Mouse (Mus musculus) hindbrain, embryonic 15.5 days (tissue): ENCODE measurements around the gene Luc7l. TPM values are rescaled to one million over a fixed set of nuclear protein-coding genes. Genes with fewer than 3 reads are reported as not detected.
A peak's percentile ranks its signal among the peaks of the same experiment; 100 is the strongest.

Experiments
- ATAC-seq: fragments of 200-750 bp; cut with Nextera tagmentation; 2 replicates; pipeline ENCODE4 v1.8.0; 2017; ENCODE audit warnings: low read depth, moderate number of reproducible peaks, moderate TSS enrichment; ENCODE audit not compliant: low FRiP score
- H3K27ac ChIP-seq: fragments of 300-500 bp; sonication (generic); replicated peaks from 2 replicates; pipeline ENCODE4 v1.5.1; 2015; ENCODE audit warnings: mild to moderate bottlenecking, inconsistent platforms
- H3K27me3 ChIP-seq: fragments of 300-500 bp; sonication (generic); 2 replicates; pipeline ENCODE4 v1.6.1; 2015; ENCODE audit warnings: control low read depth, inconsistent platforms
- H3K36me3 ChIP-seq: fragments of 300-500 bp; sonication (generic); 2 replicates; pipeline ENCODE4 v1.6.1; 2015; ENCODE audit warnings: control low read depth, inconsistent platforms
- H3K4me1 ChIP-seq: fragments of 300-500 bp; sonication (generic); replicated peaks from 2 replicates; pipeline ENCODE4 v1.6.1; 2015; ENCODE audit warnings: control low read depth, inconsistent platforms
- H3K4me2 ChIP-seq: fragments of 300-500 bp; sonication (generic); 2 replicates; pipeline ENCODE4 v1.6.1; 2015; ENCODE audit warnings: moderate library complexity, mild to moderate bottlenecking, inconsistent platforms
- H3K4me3 ChIP-seq: fragments of 300-500 bp; sonication (generic); 2 replicates; pipeline ENCODE4 v1.5.1; 2015; ENCODE audit warnings: mild to moderate bottlenecking, inconsistent platforms
- H3K9ac ChIP-seq: fragments of 300-500 bp; sonication (generic); 2 replicates; pipeline ENCODE4 v1.6.1; 2015; ENCODE audit warnings: inconsistent platforms
- H3K9me3 ChIP-seq: fragments of 300-500 bp; sonication (generic); 2 replicates; pipeline ENCODE4 v1.6.1; 2016; ENCODE audit warnings: control low read depth, inconsistent platforms
- WGBS: fragments of 180-500 bp; shearing (Covaris S2); methylation state at CpG from one replicate; pipeline ENCODE4 v1.1.7; 2015; 5-methylcytosine and 5-hydroxymethylcytosine counted together
- polyA plus RNA-seq: library from polyadenylated mRNA; unstranded; fragments of >200 nt; fragmentation: Nextera tagmentation; extraction: Ambion mirVana; gene quantifications from 2 replicates; pipeline ENCODE4 v1.2.1, GENCODE M21; 2015

Luc7l gene
- 99.8 and 104 TPM in 2 replicates for polyA plus RNA-seq

DNA sequence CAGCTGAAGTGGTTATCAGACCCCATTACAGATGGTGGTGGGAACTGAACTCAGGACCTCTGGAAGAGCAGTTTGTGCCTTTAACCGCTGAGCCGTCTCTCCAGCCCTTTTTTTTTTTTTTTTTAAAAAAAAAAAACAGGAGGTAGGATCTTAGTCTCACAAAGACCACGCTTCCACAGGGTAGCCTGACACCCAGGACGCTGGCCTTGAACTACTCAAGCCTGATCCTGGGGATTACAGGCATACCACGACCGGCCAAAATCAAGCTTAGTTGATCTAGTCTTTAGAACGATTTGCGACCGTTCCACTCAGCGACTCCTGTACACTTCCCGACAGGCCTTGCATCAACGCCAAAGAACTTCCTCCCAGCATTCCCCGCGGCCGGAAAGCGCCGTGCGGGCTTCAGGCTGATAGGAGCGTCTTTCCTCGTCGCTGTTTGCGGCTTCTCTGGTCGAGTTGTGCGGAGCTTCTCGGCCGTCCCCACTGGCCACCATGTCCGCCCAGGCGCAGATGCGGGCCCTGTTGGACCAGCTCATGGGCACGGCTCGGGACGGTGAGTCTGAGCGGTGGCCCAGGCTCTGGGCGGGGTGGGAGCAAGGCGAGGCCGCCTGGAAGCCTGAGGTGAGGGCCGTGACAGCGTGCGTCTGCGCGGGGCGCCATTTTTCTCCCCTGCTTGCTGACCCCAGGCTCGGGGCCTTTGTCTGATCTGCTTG, at the start of gene Luc7l:
Gene Luc7l, plus strand, starts transcription at position 358 of the 713 bp plus-strand sequence.
- H3K9ac ChIP-seq, result peak within 1 kb of the TSS; percentile 96
- under 1% methylated on average over 43 of the region's 43 CpGs for WGBS

DNA sequence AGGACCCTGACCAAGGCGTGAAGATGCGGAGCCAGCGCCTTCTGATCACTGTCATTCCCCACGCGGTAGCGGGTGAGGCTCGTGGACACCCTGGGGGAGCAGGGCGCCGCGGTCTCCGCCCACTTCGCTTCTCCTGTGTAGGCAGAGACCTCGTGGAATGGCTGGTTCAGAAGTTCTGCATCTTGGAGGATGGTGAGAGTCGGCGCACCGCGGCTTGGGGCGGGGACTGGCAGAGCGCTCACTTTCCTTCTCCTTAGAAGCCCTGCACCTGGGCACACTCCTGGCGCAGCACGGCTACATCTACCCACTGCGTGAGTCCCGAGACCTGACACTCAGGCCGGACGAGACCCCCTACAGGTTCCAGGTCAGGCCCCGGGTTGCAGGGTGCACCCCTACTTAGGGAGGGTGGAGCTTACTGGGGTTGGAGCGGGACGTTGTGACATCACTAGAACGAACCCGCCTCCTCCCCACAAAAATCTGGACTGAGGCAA, 49.3 kb upstream of the Luc7l start:
- no peaks in the 10 kb centered on the region for H3K9me3 ChIP-seq
- peak; percentile 17; the same call in 1 of the 2 replicates for ATAC-seq
- H3K4me3 ChIP-seq, result peak overlapping the region; percentile 49
- peak overlapping the region; percentile 37 for H3K9ac ChIP-seq
- H3K27ac ChIP-seq, result no peak overlapping the region
- H3K36me3 ChIP-seq, result no peaks in the 10 kb centered on the region
- H3K4me1 ChIP-seq, result peaks cover 38% of the 10 kb centered on the region
- 2% methylated on average over 30 of the region's 30 CpGs for WGBS
- H3K27me3 ChIP-seq, result peaks cover 55% of the 10 kb centered on the region
- H3K4me2 ChIP-seq, result peak overlapping the region; percentile 99

More for the DNA sequence above, at the start of gene Luc7l:
- Histone ChIP-seq H3K9me3 (no peaks in the 10 kb centered on the region), H3K4me2 (peak within 1 kb of the TSS; percentile 75), H3K4me1 (peaks cover 13% of the 10 kb centered on the region), H3K4me3 (peak within 1 kb of the TSS; percentile 96), H3K27me3 (no peaks in the 10 kb centered on the region), H3K36me3 (peaks cover 17% of the 10 kb centered on the region), H3K27ac (peak within 1 kb of the TSS; percentile 99)
- ATAC-seq, result peak; percentile 96

DNA sequence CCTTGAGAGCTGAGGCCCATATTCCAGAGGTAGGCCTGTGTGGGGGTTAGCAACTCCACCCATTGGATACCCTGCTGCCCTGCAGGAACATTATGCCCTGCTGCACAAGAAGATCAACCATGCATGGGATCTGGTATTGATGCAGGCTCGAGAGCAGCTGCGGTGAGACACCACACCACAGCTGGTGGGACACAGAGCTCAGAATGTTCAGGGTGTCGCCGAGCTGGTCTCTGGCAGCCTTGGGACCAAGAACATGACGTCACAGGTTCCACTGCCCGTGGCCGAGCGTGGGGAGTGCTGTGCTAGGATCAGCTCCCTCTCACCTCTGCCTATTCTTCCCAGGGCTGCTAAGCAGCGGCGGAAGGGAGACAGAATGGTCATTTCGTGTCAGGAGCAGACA, 47.9 kb upstream of the Luc7l start:
- 33% methylated on average over 11 of the region's 11 CpGs for WGBS
- H3K4me2 ChIP-seq, result no peak overlapping the region
- H3K4me1 ChIP-seq, result peaks cover 37% of the 10 kb centered on the region
- H3K9me3 ChIP-seq, result no peaks in the 10 kb centered on the region
- peaks cover 46% of the 10 kb centered on the region for H3K27me3 ChIP-seq
- no peak overlapping the region for H3K9ac ChIP-seq
- no peak overlapping the region for H3K27ac ChIP-seq
- H3K4me3 ChIP-seq, result no peak overlapping the region
- no peaks in the 10 kb centered on the region for H3K36me3 ChIP-seq
- no peak for ATAC-seq

DNA sequence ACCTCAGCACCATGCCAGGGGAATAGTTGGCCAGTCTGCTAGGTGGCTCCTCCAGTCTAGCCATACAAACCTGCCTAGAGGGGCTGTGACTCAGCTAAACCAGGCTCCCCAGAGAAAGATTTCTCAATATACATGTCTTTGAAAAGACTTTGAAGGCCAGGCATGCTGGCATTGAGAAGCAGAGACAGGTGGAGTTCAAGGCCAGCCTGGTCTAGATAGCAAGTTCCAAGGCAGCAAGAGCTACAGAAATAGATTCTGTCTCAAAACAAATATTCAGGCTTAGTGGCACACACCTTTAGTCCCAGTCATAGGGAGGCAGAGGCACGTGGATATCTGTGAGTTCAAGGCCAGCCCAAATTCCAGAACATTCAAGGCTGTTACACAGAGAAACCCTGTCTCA, 46.3 kb upstream of the Luc7l start:
- Histone ChIP-seq H3K9me3 (no peaks in the 10 kb centered on the region), H3K36me3 (no peaks in the 10 kb centered on the region), H3K4me1 (peaks cover 21% of the 10 kb centered on the region), H3K4me3 (no peak overlapping the region), H3K4me2 (no peak overlapping the region), H3K9ac (no peak overlapping the region), H3K27ac (no peak overlapping the region), H3K27me3 (peaks cover 39% of the 10 kb centered on the region)
- WGBS, result 56% methylated on average over 1 of the region's 1 CpGs
- ATAC-seq, result no peak

DNA sequence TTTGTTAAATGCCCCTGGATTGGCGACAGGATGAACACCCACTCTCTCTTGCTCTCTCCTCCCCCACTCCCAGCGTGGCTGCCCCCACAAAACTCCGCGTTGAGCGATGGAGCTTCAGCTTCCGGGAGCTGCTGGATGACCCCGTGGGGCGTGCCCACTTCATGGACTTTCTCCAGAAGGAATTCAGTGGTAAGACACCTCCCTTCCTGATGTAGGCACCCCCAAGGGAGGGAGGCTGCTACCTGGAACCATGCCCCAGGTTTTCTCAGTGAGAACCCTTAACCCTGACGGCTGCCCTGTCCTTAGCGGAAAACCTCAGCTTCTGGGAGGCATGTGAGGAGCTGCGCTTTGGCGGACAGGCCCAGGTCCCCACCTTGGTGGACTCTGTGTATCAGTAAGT, 45.0 kb upstream of the Luc7l start, which contains the start of gene Arhgdig:
Gene Arhgdig, minus strand, starts transcription at position 101 of the 400 bp plus-strand sequence.
- H3K27me3 ChIP-seq, result peaks cover 26% of the 10 kb centered on the region
- WGBS, result 90% methylated on average over 12 of the region's 12 CpGs
- no peak within 1 kb of the TSS for H3K9ac ChIP-seq
- peaks cover 11% of the 10 kb centered on the region for H3K4me1 ChIP-seq
- H3K9me3 ChIP-seq, result no peaks in the 10 kb centered on the region
- no peak for ATAC-seq
- no peak within 1 kb of the TSS for H3K4me2 ChIP-seq
- H3K36me3 ChIP-seq, result no peaks in the 10 kb centered on the region
- no peak within 1 kb of the TSS for H3K4me3 ChIP-seq
- H3K27ac ChIP-seq, result no peak within 1 kb of the TSS

DNA sequence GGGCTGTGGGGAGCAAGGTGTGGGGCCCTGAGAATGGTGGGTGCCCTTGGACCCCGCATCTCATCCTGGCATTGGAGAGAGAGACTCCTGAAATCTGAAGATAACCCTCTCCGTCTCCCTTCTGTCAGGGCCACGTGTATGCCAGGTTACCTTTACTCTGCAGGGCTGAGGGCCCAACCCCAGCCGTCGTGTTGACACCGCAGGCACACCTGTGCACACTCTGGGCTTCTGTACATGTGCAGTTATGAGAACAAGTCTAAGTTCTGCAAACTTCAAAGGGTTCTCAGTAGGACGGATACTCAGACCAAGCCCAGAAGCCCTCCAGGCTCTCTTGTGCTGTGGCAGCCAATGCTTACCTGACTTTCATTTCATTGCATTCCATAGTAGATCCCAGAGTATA, 40.5 kb upstream of the Luc7l start:
- Histone ChIP-seq H3K27me3 (no peaks in the 10 kb centered on the region), H3K4me1 (no peaks in the 10 kb centered on the region), H3K4me2 (no peak overlapping the region), H3K9ac (no peak overlapping the region), H3K27ac (no peak overlapping the region), H3K9me3 (no peaks in the 10 kb centered on the region), H3K4me3 (no peak overlapping the region), H3K36me3 (peaks cover 1% of the 10 kb centered on the region; the same call in 1 of the 2 replicates)
- 97% methylated on average over 7 of the region's 7 CpGs for WGBS
- no peak for ATAC-seq

DNA sequence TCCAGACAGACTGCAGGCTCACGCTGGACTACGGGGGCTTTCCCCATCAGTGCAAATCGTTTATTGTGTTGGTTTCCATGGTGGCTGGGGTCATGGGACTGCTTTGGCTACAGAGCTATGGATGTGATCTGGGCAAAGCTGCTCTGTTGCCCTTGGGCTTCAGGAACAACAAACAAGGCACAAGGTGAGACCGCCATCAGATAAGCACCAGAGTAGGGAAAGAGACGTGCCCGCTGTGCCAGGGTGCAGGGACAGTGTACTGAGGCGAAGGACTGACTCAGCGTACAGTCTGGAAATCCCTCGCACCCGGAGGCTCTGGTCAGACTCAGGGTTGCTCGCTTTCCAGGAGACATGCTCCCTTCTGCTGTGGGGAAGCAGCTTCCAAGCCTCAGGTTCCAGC, 40.0 kb upstream of the Luc7l start:
- H3K4me1 ChIP-seq, result no peaks in the 10 kb centered on the region
- 90% methylated on average over 11 of the region's 11 CpGs for WGBS

DNA sequence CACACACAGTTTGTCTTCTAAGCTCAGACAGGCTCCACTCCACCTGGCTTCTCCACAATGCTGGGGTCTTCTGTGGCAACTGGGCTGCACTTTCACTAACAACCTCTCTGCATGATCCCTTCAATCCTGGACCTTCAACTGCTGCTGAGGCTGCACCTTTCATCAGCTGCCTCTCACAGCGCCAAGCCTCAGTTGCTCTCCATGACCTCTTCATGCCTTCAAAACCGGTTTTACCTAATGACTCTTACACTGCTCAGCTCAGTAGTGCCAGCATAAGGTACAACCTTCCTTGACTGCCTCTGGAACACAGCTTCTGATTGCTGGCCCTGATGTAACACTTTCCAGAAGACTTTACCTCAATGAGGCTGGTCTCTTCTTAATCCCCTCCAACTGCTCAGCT, 31.2 kb upstream of the Luc7l start:
- Histone ChIP-seq H3K27ac (no peak overlapping the region), H3K9me3 (no peaks in the 10 kb centered on the region), H3K9ac (no peak overlapping the region), H3K27me3 (no peaks in the 10 kb centered on the region), H3K4me3 (no peak overlapping the region), H3K4me2 (no peak overlapping the region), H3K4me1 (no peaks in the 10 kb centered on the region), H3K36me3 (peaks cover 16% of the 10 kb centered on the region; the same call in 1 of the 2 replicates)
- ATAC-seq, result no peak
- 83% methylated on average over 2 of the region's 2 CpGs for WGBS

More for the DNA sequence above, 40.0 kb upstream of the Luc7l start:
- Histone ChIP-seq H3K27ac (no peak overlapping the region), H3K9ac (no peak overlapping the region), H3K4me2 (no peak overlapping the region), H3K4me3 (no peak overlapping the region), H3K36me3 (peaks cover 5% of the 10 kb centered on the region; the same call in 1 of the 2 replicates), H3K9me3 (no peaks in the 10 kb centered on the region), H3K27me3 (no peaks in the 10 kb centered on the region)
- no peak for ATAC-seq

DNA sequence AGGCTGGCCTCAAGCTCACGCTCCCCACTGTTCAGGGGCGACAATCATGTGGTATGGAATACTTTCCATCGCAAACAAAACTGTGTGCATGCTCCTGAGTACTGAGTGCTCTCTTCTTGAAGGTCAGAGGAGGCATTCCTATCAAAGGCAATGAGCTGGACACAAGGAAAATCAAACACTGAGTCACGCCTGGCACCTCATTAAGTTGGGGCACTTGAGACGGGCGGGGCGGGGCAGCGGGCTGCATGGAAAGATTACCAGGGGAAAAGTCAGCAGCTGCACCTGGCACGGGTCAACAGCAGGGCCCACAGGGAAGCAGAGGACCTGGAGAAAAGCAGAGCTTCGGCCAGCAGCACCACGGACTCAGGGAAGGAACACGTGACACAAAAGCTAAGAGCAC, 27.5 kb upstream of the Luc7l start:
- Histone ChIP-seq H3K27me3 (no peaks in the 10 kb centered on the region), H3K36me3 (no peaks in the 10 kb centered on the region; the same call in 1 of the 2 replicates), H3K27ac (no peak overlapping the region), H3K4me3 (no peak overlapping the region), H3K9ac (no peak overlapping the region), H3K9me3 (no peaks in the 10 kb centered on the region), H3K4me1 (no peaks in the 10 kb centered on the region), H3K4me2 (no peak overlapping the region)
- 86% methylated on average over 12 of the region's 12 CpGs for WGBS
- ATAC-seq, result no peak

DNA sequence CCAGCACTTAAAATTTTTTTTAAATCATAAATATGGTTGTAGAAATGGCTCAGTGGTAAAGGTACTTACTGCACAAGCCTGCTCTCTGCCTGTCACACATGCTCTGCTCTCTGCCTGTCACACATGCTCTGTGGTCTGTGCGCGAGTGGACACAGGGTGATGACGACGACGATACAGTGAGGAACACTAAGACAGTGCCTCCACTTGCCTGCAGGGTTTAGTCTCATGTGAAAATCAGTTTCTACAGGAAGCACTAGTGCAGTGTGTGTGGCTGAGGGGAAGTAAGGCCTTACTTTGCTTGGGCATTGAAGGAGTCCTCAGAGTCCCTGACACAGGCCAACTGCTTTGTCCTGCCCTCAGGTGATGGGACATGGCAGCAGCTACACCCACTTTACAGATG, 22.9 kb upstream of the Luc7l start:
- WGBS, result 98% methylated on average over 5 of the region's 5 CpGs
- Histone ChIP-seq H3K9me3 (no peaks in the 10 kb centered on the region), H3K4me3 (no peak overlapping the region), H3K9ac (no peak overlapping the region), H3K36me3 (no peaks in the 10 kb centered on the region), H3K27me3 (no peaks in the 10 kb centered on the region), H3K4me2 (no peak overlapping the region), H3K27ac (no peak overlapping the region), H3K4me1 (no peaks in the 10 kb centered on the region)
- no peak for ATAC-seq

DNA sequence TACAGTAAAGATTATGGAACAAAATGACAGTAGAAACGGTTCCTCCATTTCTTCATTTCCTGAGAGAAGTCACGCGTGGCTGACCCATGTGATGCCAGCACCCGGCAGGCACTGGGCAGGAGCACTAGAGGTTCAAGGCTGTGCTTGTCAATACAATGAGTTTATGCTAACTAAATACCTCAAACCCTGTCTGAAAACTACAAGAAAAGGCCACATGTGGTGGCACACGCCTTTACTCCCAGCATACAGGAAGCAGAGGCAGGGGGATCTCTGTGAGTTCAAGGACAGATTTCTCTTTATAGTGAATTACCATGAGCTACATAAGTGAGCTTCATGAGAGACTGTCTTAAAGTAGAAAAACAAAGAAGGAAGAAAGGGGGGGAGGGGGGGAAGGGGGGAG, 21.5 kb upstream of the Luc7l start:
- H3K4me1 ChIP-seq, result 0 out of 2 replicates have a peak, but pooled peaks cover 8% of the 10 kb centered on the region
- H3K9ac ChIP-seq, result no peak overlapping the region
- H3K4me3 ChIP-seq, result no peak overlapping the region
- H3K4me2 ChIP-seq, result no peak overlapping the region
- H3K36me3 ChIP-seq, result no peaks in the 10 kb centered on the region
- 91% methylated on average over 5 of the region's 5 CpGs for WGBS
- H3K27me3 ChIP-seq, result no peaks in the 10 kb centered on the region
- no peak overlapping the region for H3K27ac ChIP-seq
- H3K9me3 ChIP-seq, result no peaks in the 10 kb centered on the region
- no peak for ATAC-seq

DNA sequence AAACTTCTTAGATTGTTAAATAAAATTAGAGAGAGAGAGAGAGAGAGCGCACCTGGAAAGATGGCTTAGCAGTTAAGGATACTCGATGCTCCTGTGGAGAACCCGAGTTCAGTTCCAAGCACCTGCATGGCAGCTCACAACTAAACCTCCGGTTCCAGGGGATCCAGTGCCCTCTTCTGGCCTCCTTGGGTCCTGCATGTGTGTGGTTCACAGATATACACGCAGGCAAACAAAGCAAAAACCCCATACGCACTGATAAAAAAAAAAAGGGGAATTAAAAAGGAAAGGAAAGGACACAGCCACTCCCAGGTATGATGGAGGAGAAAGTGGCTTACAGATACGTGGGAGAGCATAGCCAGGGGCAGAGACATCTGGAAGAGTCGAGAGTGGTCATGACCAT, 19.8 kb upstream of the Luc7l start:
- Histone ChIP-seq H3K9ac (no peak overlapping the region), H3K36me3 (no peaks in the 10 kb centered on the region), H3K4me1 (0 out of 2 replicates have a peak, but pooled peaks cover 8% of the 10 kb centered on the region), H3K4me3 (no peak overlapping the region), H3K27me3 (no peaks in the 10 kb centered on the region), H3K4me2 (no peak overlapping the region), H3K27ac (no peak overlapping the region), H3K9me3 (no peaks in the 10 kb centered on the region)
- ATAC-seq, result no peak
- WGBS, result 73% methylated on average over 8 of the region's 8 CpGs
